Mouse (Mus musculus) ES-E14 (cell line): ENCODE data around the gene Kiss1r.

Experiments
- MAFK ChIP-seq: IDR thresholded peaks from 2 replicates; pipeline ENCODE4 v1.6.1; 2014; ENCODE audit warnings: mild to moderate bottlenecking, low read depth, low read length, inconsistent platforms; ENCODE audit not compliant: insufficient read depth
- ZNF384 ChIP-seq: IDR thresholded peaks from 2 replicates; pipeline ENCODE4 v1.6.1; 2012; ENCODE audit warnings: low read depth, low read length, inconsistent platforms

DNA sequence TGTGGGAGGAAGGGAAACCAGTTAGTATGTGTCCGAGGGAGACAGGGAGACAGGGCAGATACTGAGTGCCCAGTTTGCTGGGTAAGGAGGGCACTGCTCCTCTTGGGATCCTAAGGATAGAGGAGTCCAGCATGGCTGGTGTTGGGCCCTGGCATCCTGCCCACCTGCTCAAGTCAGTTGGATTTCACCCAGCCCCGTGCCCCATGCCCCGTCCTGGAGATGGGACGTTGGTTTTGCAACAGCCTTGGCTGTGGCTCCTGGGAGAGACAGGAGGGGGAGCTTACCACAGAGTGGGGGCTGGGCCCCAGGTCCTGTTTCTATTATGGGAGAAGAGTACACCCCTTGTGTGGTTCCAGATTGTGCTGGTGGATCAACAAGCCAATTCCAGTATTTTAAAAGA is 32.3 kb upstream of the Kiss1r start:
- no peak for TF ChIP-seq ZNF384
- no peak for TF ChIP-seq MAFK
